Mouse (Mus musculus): Measurements from ENCODE around the gene 1500009L16Rik.

1500009L16Rik gene

DNA sequence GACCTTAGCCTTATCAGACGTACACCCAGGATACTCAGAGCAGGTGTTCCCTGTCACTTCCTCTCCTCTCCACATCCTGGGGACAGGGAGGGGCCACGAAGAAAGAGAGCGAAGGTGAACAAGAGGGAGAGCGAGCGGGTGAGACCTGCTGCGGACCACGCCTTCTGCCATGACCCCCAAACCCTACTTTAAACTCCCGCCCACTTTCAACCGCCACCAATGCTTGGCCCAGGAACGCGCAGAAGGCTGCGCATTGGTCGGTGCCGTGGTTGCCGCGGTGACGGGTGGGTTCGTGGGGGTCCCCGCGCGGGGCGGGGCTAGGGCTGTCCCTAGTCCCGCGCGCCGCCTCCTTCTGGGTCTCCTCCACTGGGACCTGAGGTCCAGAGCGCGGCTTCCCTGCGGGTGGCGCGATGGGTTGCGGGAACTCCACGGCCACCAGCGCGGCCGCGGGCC is at the start of gene 1500009L16Rik:
TSS of gene 1500009L16Rik (plus strand) at position 287 of the 453 bp plus-strand sequence.
- peak; percentile 6 to 17 for DNase-seq

DNA sequence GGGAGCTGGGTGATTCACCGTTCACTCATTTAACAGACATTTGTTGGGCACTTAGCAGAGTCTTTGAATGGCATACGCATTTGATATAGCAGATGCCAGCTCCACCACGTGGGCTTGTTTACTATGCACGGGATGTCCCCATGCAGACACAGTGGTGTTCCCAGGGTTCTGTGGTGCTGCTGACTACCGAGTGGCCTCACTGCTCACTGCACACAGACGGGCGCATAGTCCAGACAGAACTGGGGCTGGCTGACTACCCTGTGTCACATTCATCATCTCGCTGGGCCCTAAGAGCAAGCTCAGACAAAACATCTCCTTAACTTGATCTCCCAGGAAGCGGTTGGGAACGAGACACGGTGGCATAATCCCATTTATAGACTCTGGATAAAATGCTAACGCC is 41.3 kb upstream of the 1500009L16Rik start:
- no peak for DNase-seq

DNA sequence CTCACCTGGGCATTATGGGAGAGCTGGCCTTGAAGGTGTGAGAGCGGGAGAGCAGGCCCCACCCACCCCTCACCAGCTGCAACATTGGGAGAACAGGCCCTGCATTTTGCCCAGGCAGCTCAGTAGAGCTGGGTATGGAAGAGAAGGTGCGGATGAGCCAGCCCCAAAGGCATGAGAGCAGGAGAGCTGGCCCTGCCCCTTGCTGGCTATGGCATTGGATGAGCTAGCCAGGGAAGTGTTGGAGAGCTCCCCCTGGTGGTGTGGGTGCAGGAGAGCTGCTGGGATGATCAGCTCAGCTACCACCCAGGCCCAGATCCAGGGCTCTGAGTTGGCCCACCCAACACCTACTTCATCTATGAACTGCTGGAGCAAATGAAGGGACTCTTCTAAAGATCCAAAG is 34.5 kb upstream of the 1500009L16Rik start:
- DNase-seq: no peak

DNA sequence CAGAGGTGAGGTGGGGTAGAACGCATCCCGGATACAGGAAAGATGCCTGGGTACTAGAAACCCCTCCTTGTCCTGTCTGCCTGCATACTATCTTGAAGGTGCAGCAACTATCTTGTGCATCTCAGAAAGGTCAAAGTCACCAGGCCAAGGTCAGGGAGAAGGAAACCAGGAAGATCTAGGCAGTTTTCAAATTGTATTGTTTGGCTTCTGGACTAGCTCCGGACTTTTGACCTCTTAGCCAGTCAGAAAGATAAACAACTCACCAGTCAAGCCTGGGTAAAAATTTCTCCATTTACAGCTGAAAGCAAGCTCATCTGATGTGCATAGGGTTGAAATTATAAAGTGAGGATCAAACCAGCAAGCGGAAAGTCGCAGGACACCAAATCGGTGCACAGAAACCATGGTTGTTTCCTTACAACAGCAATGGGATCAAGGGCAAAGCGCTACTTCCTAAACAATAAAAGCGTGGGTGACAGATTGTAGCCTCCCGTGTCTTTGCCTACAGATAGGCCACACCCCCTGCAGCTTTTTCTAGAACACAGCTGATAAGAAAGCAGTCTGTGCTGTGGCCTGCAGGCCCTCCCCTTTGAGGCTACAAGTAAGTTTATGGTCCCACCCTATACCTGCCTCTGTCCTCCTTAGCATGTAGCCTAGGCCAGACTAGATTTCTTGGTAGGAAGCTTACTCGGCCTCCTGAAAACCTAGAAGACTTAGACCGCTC is 30.3 kb upstream of the 1500009L16Rik start:
- no peak for DNase-seq

DNA sequence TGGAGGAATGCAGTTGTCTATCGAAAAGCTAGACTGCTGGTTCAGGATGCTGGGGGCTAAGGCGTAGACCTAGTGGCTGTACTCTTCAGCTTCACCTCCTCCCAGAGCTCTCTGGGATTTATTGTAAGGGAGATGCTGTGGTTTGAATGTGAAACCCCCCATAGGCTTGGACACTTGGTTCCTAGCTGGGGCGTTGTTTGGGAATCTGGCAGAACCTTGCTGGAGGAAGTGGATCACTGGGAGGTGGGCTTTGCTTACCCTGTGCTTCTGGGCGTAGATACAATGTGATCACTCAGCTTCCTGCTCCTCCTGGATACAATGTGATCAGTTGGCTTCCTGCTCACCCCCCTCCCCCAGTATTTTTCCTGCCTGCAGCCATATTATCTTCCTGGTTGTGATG is 26.4 kb upstream of the 1500009L16Rik start:
- no peak for DNase-seq

DNA sequence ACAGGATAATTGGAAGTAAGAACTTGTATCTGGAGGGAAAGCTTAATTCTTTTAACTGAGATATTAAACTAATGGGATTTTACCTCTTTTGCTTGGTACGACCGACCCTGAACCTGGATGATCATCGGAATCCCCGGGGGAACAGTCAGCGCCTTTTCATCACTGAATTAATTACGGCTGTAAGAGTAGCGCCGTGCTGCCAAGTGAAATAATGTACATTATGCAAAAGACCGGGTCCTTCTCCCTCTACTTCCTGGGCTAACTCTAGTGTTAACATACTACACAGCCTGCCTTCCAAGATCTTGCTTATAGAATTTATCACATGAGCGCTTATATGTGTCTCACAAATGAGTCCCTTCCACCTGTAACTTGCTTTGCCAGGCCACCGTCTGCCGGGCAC is 16.0 kb upstream of the 1500009L16Rik start:
- DNase-seq: no peak

DNA sequence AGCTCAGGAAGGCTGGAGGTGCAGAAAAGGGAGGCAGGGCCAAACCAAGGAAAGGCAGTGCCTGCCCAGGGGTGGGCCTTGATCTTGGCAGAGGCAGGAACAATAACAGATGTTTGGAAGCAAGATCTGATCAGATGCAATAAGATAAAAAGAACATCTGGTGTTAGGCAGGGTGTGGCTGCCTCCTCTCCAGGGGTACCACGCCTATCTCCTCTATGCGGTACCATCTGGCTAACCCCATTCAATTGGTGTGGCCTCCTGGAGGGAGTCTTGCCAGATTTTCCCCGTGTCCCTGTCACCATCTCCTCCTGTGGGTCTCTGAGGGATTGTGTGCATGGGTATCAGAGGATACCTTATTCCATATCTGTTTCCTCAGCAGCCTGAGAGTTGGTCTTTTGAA is 12.7 kb upstream of the 1500009L16Rik start:
- DNase-seq: no peak

DNA sequence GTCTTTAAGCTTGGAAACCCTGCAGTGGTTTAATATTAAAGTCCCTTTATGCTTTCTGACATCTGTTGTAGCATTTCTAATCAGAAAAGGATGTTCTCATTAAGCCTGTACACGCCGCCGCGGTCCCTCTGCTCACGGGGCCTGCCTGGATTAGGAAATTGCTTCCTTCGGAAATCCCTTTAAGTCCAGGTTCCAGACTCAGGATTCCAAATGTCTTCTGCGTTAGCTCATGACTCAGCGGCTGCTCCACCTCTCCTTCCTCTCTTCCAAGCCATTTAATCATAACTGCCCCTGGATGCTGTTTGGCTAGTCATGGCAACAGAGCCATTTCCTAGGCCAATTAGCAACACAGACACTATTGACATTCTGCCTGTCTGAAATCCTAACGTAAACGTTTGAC is 10.9 kb upstream of the 1500009L16Rik start:
- no peak for DNase-seq

DNA sequence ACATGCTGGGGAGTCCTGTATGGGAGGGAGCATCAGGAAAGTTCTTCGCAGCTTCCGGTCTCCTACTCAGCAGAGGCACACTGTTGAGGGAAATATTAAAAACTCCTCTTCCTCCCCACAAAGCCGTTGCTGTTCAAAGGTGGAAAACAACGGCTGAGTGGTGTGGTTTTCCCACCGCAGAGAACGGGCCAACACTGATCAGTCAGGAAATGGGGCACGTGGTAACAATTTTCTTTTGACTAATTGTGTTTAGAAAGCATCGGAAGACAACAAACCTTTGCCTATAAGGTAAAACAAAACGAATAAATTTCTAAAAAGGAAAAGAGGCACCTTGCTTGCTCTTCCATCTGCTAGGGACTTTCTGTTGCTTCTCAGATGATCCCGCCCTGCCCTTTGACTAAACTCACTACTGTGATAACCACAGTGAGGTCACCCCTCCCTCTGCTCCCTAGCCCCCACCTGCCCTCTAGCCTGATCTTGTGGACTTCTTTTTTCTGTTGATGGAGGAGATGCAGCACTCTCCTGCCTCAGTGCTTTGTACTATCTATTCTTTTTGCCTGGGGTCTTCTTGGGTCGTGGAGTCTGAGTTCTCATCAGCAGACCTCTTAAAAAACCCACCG is 3.7 kb upstream of the 1500009L16Rik start:
- DNase-seq: no peak

DNA sequence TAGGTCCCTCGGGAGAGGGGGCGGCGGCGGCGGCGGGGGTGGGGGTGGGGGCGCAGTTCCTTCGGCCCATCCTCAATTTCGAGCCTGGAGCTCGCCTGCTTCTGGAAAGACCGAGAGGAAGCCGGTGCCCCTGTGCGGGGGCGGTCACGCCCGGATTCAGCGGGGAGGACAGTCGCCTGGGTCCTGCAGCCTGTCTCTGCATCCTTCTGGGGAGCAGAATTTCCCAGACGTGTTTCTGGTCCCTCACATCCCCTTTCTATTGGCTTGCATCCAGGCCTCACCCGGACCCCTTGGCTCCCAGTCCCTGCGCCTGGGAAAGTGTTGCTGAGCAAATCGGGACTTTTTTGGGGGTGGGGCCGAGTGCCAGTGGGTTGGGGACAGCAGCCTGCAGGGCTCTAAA is 390 bp downstream of the 1500009L16Rik start:
- DNase-seq: peak in 1 of 2 experiments; percentile 3

DNA sequence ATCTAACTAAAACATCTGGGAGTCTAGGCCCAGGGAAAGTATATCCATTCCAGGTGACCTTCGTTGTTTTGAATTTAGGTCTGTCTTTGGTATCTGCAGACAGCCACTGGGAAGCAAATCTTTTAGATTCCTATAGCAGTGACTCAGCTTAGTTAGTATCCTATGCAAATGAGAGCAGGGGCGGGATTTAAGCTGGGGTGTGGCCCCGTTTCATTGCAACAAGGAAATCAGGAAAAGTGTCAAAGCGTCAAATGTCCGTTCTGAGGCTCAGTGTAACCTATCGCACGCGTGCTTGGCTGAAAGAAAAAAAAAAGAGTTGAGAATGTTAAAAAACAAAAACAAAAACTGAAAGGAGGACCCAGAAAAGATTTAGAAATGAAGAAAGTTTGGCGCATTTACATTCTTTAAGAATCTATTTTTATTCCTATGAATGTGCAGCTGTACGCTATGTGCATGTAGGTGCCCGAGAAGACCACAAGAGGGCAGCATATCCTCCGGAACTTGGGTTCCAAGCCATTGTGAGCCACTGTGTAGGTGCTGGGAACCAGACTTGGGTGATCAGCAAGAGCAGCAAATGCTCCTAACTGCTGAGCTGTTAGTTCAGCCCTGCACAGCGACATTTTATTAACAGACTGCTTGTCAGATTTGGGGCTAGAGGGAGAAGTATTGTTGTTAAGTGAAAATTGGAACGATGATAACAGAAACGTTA is 1.8 kb downstream of the 1500009L16Rik start:
- no peak for DNase-seq

DNA sequence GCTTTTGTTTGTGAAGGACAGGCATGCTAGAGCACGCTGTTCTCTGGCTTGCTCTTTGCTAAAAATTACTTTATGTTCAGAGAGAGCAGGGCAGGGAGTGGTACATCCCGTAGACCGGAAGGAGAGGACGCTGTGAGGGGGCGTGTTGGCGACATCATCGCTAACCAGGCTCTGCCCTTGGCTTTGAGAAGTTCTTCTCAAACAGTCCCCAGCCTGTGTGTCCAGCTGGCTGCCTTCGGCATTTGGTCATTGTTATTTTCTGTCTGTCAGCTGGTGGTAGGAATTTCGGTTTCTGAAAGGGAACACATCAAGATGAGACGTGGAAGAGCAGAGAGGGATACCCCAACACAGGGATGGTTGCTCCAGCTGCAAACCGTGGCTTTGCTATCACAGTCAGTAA is 3.5 kb downstream of the 1500009L16Rik start:
- DNase-seq: no peak

DNA sequence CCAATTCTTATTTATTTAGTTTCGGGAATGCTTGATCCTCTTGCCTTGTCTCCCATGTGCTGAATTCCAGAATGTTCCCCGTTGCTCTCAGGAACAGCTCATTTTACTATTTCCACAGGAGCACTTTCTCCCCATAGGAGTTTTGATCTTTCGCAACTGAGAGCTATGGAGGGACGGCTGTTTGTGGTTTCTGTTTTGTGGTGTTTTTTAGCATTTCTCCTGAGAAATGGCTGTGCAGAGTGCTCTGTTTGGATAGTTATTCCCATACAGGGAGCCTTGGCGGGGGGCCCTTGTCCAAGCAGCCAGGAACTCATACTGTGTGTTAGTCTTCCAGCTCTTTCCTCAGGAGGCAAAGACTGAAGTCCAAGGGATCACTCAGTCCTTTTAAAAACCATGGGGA is 5.2 kb downstream of the 1500009L16Rik start:
- DNase-seq: no peak

DNA sequence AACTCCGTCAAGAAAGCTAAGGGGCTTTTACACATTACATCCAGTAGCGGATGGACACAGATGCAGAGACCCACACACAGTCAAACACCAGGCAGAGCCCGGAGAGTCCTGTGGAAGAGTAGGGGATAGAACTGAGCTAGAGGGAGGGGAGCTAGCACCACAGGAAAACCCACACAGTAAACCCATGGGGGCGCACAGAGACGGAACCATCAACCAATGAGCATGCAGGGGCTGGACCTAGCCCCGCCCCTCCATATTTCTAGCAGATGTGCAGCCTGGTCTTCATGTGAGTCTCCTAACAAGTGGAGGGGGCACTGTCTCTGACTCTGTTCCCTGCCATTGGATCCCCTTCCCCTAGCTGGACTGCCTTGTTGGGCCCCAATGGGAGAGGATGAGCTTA is 5.9 kb downstream of the 1500009L16Rik start:
- DNase-seq: no peak

DNA sequence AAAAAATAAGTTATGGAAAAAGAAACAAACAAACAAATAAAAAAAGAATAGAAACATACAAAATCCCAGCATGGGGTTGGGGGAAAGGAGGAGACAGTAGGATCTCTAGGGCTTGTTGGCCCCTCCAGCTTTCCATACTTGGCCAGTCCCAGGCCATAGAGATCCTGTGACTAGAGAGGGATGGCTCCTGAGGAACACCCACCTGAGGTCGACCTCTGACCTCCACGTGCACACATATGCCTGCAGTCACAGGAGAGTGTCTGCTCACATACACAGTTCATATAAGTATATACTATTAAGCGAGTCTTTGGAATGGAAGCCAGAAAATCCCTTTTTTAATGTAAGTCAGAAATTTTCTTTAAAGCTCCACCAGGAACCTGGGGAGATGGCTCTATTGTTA is 6.4 kb downstream of the 1500009L16Rik start:
- no peak for DNase-seq

DNA sequence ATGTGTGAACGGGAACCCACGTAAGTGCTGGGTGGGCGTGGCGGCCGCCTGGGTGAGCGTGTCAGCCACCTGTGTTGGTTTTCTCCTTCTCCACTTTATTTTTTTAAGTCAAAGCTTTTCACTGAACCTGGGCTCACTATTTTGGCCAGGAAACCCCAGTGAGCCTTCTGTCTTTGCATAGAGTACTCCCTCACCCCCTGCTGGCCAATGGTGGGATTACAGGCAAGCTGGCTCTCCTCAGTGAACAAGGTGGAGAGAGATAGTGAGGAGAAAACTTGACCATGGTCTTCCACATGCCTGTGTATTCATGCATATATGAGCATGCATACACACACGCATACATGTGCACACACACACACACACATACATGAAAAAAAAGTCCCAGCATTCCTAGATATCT is 6.8 kb downstream of the 1500009L16Rik start:
- DNase-seq: peak; percentile 52 to 85

DNA sequence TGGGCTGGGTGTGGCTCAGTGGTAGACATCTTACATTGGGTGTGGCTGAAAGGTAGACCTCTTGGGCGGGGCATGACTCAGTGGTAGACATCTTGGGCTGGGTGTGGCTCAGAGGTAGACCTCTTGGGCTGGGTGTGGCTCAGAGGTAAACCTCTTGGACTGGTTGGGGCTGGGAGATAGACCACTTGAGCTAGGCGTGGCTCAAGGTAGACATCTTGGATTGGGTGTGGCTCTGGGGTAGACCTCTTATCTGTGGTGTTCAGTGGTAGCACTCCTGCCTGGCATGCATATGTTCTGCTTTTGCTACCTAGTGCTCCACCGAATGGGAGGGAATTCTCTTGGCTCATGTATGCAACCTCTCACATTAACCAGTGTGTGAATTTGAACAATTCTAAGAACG is 11.1 kb downstream of the 1500009L16Rik start:
- DNase-seq: no peak

DNA sequence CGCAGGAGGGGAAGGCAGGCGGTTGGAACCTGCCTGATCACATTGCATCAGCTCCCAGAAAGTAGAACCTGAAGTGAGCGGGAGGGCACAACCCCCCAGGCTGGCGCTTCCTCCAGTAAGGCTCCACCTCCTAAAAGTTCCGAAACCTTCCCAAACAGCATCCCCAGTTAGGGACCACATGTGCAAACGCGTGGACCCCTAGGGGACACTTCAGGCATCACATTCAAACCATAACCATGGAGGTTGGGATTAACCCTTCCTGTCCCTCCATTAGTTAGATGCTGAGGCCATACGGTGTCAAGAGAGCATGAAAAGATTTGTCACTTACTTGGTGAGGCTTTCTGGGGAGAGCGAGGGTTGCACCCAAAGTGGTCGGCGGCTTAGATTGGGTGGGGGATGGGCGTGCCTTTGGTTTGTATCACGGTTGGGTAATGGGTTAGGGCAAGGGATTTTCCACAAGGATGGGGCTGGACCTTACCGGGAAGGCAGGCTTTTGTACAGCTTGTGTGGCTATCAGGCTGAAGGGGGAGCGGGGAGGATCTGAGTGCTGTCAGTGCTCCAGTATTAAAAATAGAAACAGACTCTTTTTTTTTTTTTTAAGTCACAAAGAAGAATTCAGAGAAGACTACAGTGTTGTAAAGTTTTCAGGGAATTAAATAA is 16.5 kb downstream of the 1500009L16Rik start:
- DNase-seq: no peak

DNA sequence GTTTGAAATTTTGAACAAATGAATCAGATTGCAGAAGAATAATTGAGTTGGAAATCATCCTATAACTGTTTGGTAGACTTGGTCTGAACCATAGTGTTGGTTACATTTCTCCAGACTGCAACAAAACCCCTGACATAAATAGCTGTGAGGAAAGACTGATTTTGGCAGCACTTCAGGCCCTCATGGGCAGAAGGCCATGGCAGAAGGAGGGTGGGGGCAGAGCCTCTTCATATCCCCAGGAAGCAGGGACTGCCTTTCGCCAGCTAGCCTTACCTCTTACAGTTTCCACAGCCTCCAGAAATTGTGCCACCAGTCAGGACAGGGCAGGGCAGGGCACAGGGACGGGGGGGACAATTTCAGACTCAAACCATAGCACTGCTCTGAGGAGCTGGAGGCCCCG is 22.0 kb downstream of the 1500009L16Rik start:
- DNase-seq: no peak

DNA sequence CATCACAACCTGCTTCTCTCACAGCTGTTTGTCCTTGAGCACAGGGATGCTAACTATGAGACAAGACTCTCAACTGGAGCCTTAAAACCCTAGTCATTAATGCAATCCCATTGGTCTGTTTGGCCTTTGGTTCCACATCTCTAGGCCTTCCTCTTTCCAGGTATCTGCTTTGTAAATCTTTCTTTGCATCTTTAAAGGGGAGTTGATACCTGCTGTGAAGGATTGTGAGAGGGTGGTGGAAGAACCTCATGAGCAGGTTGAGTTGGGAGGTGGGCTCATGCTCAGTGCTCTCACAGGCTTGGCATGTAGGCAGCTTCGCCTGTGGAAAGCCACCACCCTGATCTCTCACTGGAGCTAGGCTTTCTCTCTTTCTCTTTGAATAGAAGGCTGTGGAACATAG is 30.4 kb downstream of the 1500009L16Rik start:
- DNase-seq: no peak

DNA sequence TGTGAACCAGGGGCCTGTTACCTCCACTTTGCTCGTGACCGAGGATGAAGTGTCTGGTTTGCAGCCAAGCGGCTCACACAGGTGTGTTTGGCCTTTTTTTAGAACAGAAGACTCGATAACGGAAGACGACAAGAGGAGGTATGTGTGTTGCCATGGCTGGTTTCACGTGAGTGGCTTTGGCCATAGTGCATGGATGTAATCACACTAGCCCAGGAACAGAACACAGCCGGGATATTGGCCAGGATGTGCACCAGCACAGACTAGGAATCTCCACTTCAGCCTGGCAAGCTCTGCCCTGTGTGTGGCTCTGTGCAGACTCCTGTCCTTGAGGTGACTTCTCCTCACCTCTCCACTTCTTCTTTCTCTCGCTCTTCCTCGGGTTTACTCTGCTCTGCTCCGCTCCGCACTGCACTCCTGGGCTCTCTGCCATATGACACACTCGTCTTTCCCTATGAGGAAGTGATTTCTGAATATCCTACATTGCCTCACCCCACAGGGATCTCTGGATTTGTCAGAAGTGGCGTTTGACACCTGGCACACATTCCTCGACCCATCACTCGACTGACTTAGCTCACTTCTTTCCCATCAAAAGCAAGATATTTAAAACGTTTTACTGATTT is 34.8 kb downstream of the 1500009L16Rik start:
- no peak for DNase-seq

DNA sequence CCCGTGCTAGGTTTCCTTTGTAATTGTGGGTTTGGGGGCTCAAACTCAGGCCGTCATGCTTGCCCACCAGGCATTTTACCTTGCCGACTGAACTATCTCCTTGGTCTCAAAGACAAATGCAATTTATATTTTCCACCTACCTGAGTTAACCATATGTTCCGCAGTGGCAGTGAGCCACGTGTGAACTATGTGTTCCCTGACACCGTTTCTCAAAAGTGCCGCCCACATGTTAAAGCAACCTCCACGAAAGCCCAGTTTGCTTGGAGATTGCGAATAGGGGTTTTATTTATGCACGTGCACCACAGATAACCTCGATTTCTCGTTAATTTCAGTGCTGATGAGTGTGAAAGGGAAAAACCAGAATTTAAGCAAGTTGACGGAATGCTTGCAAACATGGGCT is 36.1 kb downstream of the 1500009L16Rik start:
- DNase-seq: no peak

DNA sequence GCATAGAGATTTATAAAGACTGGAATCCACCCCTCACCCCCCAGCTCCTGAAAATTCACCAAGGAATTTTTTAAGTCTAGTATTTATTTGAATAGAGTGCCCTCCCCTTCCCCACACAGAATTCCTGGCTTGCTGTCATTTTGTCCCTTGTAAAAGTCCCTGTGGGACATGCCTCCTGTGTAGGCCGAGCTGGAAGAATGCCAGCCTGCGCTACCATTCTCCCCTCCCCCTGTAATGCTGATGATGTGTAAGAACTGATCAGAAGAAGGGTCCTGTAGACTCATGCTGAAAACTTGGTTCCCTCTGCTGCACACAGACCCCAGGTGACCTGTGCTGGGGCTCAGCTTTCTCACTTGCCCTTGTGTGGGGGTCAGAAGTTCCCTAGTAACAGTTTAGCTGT is 37.9 kb downstream of the 1500009L16Rik start:
- no peak for DNase-seq
